Mouse (Mus musculus): ENCODE results near the gene Arrdc3. TPM values are rescaled to one million over a fixed set of nuclear protein-coding genes. Genes with fewer than 3 reads are reported as not detected.

The Arrdc3 gene
- polyA plus RNA-seq, 1 experiment from 2014 or later: 56.5 TPM

DNA sequence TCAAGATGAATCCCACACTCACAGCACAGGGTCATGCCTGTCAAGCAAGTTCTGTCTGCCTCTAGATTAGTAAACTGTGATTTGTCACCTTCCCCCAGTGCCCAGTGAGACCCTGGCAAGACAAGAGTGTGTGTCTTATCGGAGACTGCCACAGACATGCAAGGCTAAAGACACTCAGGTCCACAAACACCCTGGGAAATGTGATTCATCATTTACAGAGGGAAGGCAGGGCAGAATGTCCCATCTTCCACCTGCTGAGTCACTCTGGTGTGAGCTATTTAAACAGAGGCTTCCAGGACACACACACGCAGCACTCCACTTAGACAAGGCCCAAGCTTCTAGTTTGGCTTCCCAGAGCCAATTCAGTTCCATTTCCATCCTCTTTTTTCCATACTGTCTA lies 53.2 kb downstream of the Arrdc3 start:
- 96% methylated on average over 2 of the region's 2 CpGs for WGBS
- H3K4me1 ChIP-seq (replicated peaks; ENCODE audit: control insufficient read depth, insufficient read depth, low read length): no peaks in the 10 kb centered on the region

GRCm38 (mm10) chr13:80939228-80939627 lies 56.0 kb downstream of the Arrdc3 start:
- H3K9me3 ChIP-seq (ENCODE audit: control insufficient read depth, low read length): no peaks in the 10 kb centered on the region
- H3K36me3 ChIP-seq (ENCODE audit: control insufficient read depth, insufficient read depth, low read length): no peaks in the 10 kb centered on the region
- H3K27me3 ChIP-seq (ENCODE audit: control insufficient read depth, insufficient read depth, low read length): no peaks in the 10 kb centered on the region
- H3K9ac ChIP-seq (ENCODE audit: low read length): no peak overlapping the region
- 89% methylated on average over 4 of the region's 4 CpGs for whole genome bisulfite sequencing
- DNase-seq (ENCODE audit: low spot score) (no peak), ATAC-seq (replicated peaks; ENCODE audit: low FRiP score) (no peak)
- H3K27ac ChIP-seq (ENCODE audit: low read depth, low read length): no peak overlapping the region
- H3K4me2 ChIP-seq (ENCODE audit: low read depth, low read length, severe bottlenecking): no peak overlapping the region
- no peaks in the 10 kb centered on the region for H3K4me1 ChIP-seq (replicated peaks; ENCODE audit: control insufficient read depth, insufficient read depth, low read length)
- no peak overlapping the region for H3K4me3 ChIP-seq (ENCODE audit: low read depth, low read length)

More for the DNA sequence above, 53.2 kb downstream of the Arrdc3 start:
- Histone ChIP-seq H3K9me3 (ENCODE audit: control insufficient read depth, low read length) (no peaks in the 10 kb centered on the region), H3K4me3 (ENCODE audit: low read depth, low read length) (no peak overlapping the region), H3K9ac (ENCODE audit: low read length) (no peak overlapping the region), H3K36me3 (ENCODE audit: control insufficient read depth, insufficient read depth, low read length) (no peaks in the 10 kb centered on the region), H3K27me3 (ENCODE audit: control insufficient read depth, insufficient read depth, low read length) (no peaks in the 10 kb centered on the region), H3K27ac (ENCODE audit: low read depth, low read length) (no peak overlapping the region), H3K4me2 (ENCODE audit: low read depth, low read length, severe bottlenecking) (no peak overlapping the region)
- DNase-seq (ENCODE audit: low spot score): no peak
- no peak for ATAC-seq (replicated peaks; ENCODE audit: low FRiP score)

GRCm38 (mm10) chr13:80939866-80940265 lies 56.7 kb downstream of the Arrdc3 start:
- no peak overlapping the region for H3K4me3 ChIP-seq (ENCODE audit: low read depth, low read length)
- H3K4me2 ChIP-seq (ENCODE audit: low read depth, low read length, severe bottlenecking): no peak overlapping the region
- WGBS: 75% methylated on average over 1 of the region's 1 CpGs
- H3K4me1 ChIP-seq (replicated peaks; ENCODE audit: control insufficient read depth, insufficient read depth, low read length): no peaks in the 10 kb centered on the region
- no peak overlapping the region for H3K9ac ChIP-seq (ENCODE audit: low read length)
- no peak for ATAC-seq (replicated peaks; ENCODE audit: low FRiP score)
- H3K36me3 ChIP-seq (ENCODE audit: control insufficient read depth, insufficient read depth, low read length): no peaks in the 10 kb centered on the region
- no peaks in the 10 kb centered on the region for H3K9me3 ChIP-seq (ENCODE audit: control insufficient read depth, low read length)
- no peak overlapping the region for H3K27ac ChIP-seq (ENCODE audit: low read depth, low read length)
- H3K27me3 ChIP-seq (ENCODE audit: control insufficient read depth, insufficient read depth, low read length): no peaks in the 10 kb centered on the region
- no peak for DNase-seq (ENCODE audit: low spot score)

- 86% methylated on average over 5 of the region's 5 CpGs for WGBS
- Histone ChIP-seq H3K4me2 (ENCODE audit: low read depth, low read length, severe bottlenecking) (no peak overlapping the region), H3K36me3 (ENCODE audit: control insufficient read depth, insufficient read depth, low read length) (no peaks in the 10 kb centered on the region), H3K27me3 (ENCODE audit: control insufficient read depth, insufficient read depth, low read length) (no peaks in the 10 kb centered on the region), H3K9ac (ENCODE audit: low read length) (no peak overlapping the region), H3K4me1 (replicated peaks; ENCODE audit: control insufficient read depth, insufficient read depth, low read length) (no peaks in the 10 kb centered on the region), H3K4me3 (ENCODE audit: low read depth, low read length) (no peak overlapping the region), H3K27ac (ENCODE audit: low read depth, low read length) (no peak overlapping the region), H3K9me3 (ENCODE audit: control insufficient read depth, low read length) (no peaks in the 10 kb centered on the region)
- ATAC-seq (replicated peaks; ENCODE audit: low FRiP score) (no peak), DNase-seq (ENCODE audit: low spot score) (no peak)
Observed at GRCm38 (mm10) chr13:80940421-80940820, 57.2 kb downstream of the Arrdc3 start.

- Histone ChIP-seq H3K4me3 (ENCODE audit: low read depth, low read length) (no peak overlapping the region), H3K9me3 (ENCODE audit: control insufficient read depth, low read length) (no peaks in the 10 kb centered on the region), H3K9ac (ENCODE audit: low read length) (no peak overlapping the region), H3K4me2 (ENCODE audit: low read depth, low read length, severe bottlenecking) (no peak overlapping the region), H3K4me1 (replicated peaks; ENCODE audit: control insufficient read depth, insufficient read depth, low read length) (no peaks in the 10 kb centered on the region), H3K27ac (ENCODE audit: low read depth, low read length) (no peak overlapping the region), H3K36me3 (ENCODE audit: control insufficient read depth, insufficient read depth, low read length) (no peaks in the 10 kb centered on the region), H3K27me3 (ENCODE audit: control insufficient read depth, insufficient read depth, low read length) (no peaks in the 10 kb centered on the region)
- 75% methylated on average over 10 of the region's 10 CpGs for WGBS
- DNase-seq (ENCODE audit: low spot score) (no peak), ATAC-seq (replicated peaks; ENCODE audit: low FRiP score) (no peak)
Observed at GRCm38 (mm10) chr13:80940860-80941630, 57.9 kb downstream of the Arrdc3 start.

DNA sequence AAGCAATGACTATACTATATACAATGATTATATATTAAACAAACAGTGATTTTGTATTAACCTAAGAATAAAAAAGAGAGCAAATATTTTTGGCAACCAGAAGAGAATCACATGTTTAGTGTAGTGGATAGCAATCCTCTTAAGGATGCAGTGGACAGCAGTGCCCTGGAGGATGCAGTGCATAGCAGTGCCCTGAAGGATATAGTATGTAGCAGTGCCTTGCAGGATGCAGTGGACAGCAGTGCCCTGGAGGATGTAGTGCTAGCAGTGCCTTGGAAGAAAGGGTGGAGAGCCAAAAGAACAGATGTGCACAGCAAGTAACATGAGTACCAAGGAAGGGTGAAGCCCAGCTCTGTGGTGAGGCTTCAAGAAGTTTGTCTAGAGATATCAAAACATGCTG lies 61.3 kb downstream of the Arrdc3 start:
- ATAC-seq (replicated peaks; ENCODE audit: low FRiP score) (no peak), DNase-seq (ENCODE audit: low spot score) (no peak)
- Histone ChIP-seq H3K4me2 (ENCODE audit: low read depth, low read length, severe bottlenecking) (no peak overlapping the region), H3K9ac (ENCODE audit: low read length) (no peak overlapping the region), H3K27me3 (ENCODE audit: control insufficient read depth, insufficient read depth, low read length) (no peaks in the 10 kb centered on the region), H3K9me3 (ENCODE audit: control insufficient read depth, low read length) (no peaks in the 10 kb centered on the region), H3K4me3 (ENCODE audit: low read depth, low read length) (no peak overlapping the region), H3K4me1 (replicated peaks; ENCODE audit: control insufficient read depth, insufficient read depth, low read length) (no peaks in the 10 kb centered on the region), H3K36me3 (ENCODE audit: control insufficient read depth, insufficient read depth, low read length) (no peaks in the 10 kb centered on the region), H3K27ac (ENCODE audit: low read depth, low read length) (no peak overlapping the region)
